Mouse (Mus musculus) lung, postnatal 25 days (tissue): ENCODE results near the gene Plppr4.

ENCODE experiments used
- DNase-seq: peaks from one replicate; pipeline ENCODE4 v3.0.0; 2022; ENCODE audit warnings: low spot score

Gene Plppr4

GRCm38 (mm10) chr3:117294308-117294925, 66.3 kb downstream of the Plppr4 start:
- DNase-seq: no peak
